Mouse (Mus musculus) layer of hippocampus, postnatal 14 days (tissue): ENCODE measurements at regions not wholly inside any gene's neighbourhood (a gene's known extent, or its start where the extent isn't known, plus 50 kb on each side); places are given as distances from the start of the nearest gene placed in this dataset.

ENCODE experiments used
- DNase-seq, 2 experiments: peaks; one replicate each; pipeline ENCODE4 v3.0.0; 2021 to 2022; ENCODE audit warnings: low spot score in 2 of 2, mixed read lengths in 1 of 2

DNA sequence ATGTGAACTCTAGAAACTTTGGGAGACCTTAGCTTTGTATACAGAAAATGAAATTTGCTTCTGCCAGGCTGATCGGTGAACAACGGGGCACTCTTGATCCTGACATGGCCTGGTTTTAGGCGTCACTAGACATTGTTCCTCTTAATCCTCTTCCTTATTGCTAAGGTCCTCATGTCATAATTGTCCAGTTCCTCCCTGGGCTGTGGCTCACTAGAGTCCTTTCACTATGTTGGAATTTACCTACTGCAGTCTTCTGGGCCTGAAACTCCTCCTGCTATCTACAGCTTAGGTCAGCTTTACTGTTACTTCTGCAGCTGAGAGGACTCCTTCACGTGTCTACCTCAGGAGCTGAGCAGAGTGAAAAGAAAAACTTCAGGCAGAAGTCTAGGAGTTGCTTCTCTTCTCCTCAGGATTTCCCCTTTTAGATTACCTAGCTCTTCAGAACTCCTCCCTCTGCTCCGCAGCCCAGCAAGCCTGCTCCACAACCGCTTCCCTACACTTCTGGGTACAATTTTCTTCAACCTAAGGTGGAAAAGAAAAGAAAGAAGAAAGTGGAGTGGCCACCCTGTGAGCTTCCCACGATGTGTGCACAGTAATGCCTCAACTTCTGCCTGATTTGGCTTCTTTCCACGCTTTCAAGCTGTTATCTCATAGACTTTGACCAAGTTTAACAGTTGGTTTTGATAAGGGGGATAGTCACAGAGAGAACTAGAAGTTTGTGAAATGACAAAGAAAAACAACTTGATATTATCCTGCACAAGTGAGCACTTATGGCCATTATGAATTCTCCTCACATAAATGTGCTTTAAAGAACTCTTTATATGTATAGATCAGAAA lies 114.4 kb upstream of the Bcl6 start:
- DNase-seq = peak in 1 of 2 experiments; percentile 37

DNA sequence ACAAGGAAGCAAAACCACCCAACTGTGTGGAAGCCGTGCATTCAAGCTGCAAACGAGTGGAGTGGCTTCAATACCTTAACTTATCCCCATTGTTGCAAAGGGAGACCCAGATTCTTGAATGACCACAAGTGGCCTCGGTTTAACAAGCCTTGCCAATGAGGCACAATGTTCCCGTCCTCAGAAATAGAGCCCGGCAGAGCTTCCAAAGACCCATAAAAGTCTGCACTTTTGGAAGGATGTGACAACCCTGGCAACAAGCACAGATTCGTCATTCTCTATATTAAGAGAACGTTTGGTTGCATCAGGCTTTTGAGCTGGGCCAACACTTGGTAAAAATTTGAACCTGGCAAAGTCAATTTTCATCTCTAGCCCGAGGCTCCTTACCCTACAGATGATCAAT lies 108.9 kb upstream of the Bcl6 start:
- no peak for DNase-seq

DNA sequence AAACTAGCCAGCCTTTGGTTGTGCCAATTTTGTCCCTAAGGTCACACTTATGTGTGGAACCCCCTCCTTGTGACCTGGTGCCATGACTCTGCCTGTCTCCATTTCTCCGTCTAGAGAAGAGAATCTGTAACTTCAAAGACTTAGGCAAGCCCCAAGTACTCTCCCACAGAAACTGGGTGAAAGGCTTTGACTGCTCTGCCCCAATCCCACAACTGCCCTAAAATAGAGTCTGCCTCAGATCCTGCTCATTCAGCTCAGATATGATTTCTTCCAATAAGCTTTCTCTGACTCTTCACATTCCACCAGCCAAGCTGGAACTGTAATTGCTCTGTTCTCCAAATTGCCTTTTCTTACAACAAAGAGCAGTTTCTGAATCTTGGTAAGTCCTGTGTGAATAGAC lies 107.4 kb upstream of the Bcl6 start:
- DNase-seq = no peak

DNA sequence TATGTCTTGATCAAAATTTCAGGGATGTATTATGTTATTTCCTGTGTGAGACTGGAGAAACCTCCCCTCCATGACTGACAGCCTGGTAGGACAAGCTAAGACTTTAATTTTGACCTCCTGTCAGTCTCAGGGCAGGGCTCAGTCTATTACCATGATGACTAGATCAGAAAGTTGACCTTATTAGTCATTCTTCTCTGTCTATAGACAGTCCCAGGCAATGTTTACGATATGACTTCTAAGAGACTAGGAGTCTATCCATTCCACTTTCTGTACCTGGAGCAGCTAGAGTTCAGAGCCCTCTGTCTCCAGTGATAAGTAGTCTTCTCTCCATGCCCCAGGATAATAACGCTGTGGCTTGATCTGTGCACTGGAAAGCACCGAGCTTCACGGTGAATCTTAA lies 107.0 kb upstream of the Bcl6 start:
- DNase-seq = no peak

DNA sequence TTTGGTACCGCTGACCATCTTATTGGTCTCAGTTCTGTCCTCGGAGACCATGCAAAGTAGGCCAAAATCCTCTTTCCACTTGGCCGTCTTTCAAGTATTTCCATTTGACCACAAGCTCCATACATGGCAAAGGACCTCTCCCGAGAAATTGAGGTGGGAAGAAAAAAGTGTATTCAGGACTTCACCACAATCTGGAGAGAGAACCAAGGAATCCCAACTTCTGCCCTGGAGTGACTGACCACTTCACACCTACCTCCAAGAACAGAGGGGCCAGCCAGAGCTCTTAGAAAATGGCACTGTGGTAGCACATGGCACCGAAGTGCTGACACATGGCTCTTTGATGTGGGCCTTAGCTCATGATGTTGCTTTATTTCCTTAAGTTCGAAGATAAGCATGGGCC lies 105.9 kb upstream of the Bcl6 start:
- DNase-seq = no peak

DNA sequence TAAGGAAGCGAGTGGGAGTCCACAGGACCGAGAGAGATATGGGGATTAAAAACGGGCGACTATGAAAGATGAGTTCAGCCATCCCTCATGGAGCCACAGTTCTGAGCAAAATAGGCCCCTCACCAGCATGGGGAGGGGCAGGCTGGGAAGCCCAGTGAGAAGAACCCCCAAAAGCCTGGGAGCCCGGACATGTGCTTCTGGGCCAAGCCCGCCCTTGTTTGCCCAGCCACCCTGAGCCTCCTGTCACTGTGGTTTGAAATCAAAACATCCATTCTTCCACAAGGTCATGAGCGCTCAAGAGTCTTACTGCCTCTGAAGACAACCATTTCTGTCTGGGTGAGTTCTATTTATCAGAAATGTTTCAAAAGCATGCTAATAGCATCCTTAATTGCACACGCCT lies 105.0 kb upstream of the Bcl6 start:
- DNase-seq = no peak

DNA sequence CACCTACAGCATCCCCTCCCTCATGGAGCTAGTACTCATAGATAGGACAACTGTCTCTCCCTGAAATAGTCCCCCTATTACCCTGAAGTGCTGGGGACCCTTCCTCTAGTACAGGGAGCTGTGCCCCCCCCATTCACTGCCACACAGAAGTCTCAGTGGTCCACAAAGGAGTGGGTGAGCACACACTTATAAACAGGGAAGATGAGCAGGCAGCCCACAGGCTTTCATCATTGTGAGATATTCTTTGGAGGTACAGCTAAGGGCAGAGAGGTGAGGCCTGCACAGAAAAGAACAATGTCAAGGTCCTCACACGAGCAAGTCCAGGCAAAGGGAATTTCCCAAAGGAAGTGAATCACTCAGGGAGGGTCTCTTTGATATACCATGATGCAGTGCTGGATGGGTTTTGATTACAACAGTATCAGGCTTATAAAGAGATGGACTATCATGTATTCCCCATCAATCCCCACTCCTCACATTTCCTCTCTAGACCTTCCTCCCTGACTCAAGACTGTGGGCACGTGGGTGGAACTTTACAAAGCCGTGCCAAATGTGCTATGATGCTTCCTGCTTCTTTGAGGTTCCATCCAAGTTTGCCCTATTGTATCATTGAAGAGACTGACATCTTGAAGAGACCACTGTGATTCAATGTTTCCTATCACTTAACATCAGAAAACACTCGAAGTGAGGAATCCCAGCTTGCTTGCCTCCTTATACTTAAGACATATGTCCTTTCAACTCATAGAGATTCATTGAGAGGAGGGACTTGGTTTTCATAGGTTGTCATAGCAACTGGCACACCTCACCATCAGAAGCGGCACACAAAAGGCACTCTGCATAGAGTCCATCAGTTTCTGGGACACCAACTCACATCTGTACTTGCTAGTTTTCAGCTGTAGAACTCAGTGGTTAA lies 104.2 kb upstream of the Bcl6 start:
- DNase-seq = no peak

DNA sequence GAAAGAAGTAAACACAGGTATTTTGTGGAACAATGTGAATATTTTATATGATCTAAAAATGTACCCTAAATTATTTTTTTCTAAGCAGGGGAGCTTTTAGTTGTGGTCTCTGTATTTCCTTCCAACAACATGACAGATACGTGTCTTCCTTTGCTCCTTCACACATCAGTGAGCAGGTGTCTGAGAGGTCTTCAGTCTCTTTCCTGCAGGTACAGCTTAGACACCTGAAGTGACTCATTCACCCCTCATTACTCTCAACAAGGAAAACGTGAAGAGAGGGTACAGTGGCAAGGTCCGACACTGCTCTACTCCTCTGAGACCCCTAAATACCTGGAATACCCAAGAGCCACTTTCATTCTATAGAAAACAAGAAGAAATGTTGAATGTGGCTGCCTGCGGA lies 103.5 kb upstream of the Bcl6 start:
- DNase-seq = no peak

DNA sequence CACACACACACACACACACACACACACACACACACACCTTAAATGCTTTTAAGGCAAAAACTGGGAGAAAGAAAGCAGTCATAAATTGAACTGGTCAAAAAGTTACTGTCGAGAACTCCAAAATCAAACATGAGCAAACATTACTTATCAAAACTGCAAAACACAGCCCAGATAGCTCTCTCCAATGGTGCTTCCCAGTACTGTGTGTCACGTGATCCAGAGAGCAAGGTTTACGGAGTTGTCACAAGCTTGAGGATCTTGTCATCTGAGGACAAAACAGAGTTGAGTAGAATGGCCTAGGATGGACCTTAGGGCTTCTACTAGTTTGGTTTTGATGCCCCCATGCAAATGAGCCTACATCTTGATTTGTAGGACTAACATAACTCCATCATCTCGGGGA lies 102.3 kb upstream of the Bcl6 start:
- DNase-seq = no peak

DNA sequence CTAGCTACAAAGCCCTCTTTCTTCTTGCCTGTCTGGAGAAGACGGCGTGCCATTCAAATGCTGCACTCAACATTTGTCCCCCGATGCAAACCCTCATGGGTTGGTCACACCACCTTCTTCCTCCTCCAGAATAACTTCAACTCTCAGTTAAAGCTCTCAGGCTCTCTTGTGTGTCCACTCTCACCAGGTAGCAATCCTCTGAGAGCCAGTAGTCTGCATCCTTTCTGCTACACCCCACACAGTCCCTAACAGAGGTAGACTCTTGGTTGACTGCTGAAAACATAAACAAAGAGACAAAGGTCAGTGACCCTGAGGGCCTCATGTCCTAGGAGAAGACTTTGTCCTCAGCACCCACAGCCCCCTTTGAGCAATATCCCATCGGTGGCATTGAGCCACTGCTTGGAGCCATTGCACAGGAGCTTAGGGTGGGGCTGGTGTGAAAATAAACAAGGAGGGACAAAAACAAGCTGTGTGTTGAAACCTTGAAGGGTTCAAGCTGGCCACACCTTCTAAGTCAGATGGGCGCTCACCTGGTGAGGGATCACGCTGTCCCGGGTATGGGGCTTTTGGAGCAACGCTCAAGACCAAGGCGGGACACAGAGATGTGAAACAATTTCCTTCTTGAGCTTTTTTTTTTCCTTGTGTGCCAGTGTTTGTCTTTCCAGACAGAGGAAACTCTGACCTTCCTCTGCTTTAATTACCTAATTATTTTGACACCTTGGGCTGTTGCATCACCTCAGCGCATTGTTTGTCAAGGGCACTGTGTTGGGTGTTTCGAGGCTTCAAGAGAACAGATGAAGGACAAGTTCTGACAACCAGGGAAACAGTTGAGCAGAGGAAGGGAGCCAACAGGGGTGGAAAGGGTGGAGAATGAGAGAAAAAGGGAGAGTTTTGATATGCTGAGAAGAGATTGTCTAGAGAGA lies 101.4 kb upstream of the Bcl6 start:
- no peak for DNase-seq

DNA sequence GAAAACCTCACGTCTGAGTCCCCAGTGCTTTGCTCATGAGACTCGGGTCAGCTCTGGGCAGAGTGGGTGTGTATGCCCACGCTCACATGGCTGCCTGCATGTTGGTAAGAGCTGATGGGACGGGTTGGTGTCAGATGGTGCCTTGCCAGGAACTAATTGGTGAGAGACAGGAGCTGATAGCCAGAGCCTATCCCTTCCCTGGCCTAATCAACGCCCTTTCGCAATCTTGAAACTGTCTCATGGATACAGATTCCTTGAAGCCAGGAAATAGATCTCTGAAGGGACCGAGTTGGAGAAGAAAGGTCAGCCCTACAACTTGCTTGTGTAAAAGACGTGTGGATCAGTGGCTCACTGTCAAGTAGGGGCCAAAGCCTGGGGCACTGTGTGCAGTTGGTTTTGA lies 95.3 kb upstream of the Bcl6 start:
- no peak for DNase-seq

DNA sequence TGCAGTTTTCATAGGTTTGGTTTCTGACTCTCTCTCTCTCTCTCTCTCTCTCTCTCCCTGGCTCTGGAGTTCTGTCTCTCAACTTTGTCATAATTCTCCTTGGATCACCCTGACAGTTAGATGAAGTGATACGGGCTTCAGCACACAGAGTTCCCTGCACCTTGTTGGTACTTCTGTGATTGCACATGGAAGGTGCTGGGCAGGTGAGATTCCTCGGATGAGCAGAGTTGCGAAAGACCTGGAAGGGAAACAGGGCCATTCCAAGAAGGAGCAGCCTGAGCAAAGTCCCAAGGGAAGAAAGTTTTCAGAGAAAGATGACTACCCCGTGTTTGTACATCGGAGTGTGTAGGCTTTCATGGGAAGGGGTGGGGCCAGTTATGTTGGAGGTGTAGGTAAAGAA lies 91.8 kb upstream of the Bcl6 start:
- DNase-seq = no peak

DNA sequence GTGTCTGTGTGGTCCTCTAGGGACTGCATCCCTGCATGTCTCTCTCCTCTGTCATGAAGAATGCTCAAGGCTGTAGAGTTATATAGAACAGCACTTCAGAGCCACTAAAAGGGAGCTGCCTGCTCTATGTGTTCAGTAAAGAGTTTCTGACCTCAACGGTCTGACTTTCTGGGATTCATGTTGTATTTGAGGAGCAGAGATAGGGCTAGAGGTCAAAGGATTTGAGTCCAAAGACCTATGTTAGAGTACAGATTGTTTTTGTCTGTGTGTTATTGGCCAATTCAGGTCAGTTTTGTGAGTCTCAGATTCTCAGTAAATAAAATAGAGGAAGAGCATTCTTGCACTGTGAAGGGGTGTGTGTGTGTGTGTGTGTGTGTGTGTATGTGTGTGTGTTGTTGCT lies 90.0 kb upstream of the Bcl6 start:
- no peak for DNase-seq

DNA sequence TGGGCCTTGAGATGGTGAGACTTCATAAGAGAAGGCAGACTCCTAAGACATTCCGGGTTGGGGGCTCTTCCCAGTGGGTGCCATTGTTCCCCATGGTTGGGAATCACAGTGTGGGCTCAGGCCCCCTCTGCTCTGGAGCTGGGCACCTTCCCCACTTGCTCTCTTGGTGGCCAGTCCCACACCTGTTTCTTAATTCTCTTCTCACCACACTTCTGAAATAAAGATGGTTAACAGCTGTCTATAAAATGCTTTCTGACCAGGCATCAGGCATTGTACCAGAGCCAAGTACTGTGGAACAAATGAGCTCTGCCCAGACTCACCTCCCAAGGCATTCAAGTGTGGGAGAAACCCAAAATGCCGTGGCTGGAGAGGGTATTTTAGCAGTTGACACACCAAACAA lies 88.8 kb upstream of the Bcl6 start:
- no peak for DNase-seq

DNA sequence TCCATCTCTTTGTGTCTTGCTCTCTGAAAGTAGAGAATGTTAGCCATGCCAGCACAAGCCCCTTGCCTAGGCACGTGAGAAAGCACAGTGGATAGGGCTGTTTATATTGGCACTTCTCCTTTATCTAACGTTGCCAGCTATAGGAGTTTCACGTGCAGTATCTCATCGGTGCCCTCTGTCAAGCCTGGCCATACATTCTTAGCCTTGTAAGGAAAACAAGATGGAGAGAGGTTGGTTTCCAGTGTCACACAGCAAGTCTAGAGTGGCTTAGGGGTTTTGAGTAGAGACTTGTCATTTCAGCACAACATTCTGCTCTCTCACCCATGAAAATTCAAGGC lies 88.1 kb upstream of the Bcl6 start:
- no peak for DNase-seq

DNA sequence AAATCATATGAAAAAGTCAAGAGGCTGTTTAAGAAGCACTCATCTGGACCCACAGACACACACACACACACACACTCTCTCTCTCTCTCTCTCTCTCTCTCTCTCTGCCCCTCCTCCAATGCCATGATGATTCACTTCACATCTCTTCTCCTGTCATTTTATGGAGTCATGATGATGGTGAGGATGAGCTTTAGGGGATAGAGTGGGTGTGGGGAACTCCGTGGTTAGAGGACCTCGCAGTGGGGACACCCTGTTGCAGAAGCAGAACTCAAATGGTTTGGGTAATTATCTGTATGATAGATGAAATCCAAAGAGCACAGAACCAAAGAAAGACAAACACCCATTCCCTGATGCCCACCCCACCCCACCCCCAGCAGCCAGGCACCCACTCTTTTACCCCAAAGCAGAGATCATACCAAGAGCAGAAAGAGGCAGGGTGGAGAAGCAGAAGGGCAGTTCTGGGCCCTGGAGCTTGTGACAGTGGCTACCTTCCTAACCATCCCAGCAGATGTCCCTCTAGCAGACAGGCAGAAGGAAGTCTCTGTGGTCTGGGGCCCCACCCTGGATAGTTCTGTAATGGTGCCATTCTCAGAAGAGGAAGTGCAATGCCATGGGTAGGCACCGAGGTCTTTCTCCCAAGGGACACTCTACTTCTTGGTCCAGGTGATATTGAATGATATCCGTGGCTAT lies 87.6 kb upstream of the Bcl6 start:
- DNase-seq = no peak

DNA sequence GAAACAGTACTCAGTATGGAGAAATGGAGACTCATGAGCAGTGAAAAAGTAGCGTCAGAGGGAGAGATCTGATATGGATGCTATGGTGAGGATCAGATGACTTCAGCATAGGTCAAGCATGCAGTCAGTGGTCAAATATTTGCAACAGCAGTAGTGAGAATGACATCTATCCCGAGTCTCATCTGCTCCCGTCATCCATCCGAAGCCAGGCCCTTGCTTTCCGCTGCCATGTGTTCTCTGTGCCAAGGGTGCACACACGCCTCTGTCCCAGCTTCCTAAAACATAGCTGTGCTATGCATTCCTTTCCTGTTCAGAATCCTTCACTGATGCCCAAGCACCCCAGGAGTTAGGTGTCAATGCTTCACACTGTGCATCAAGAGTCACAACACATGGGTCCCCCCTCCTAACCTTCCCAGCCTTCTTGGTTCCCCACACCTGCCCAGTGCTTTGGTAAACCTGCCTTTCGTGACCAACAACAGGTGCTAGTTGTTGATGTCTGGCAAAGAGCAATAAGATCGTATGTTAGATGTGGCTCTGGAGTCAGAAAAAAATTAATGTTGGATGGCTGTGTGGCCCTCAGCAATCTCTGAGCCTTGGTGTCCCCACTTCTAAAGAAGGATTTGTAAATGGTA lies 85.1 kb upstream of the Bcl6 start:
- no peak for DNase-seq

DNA sequence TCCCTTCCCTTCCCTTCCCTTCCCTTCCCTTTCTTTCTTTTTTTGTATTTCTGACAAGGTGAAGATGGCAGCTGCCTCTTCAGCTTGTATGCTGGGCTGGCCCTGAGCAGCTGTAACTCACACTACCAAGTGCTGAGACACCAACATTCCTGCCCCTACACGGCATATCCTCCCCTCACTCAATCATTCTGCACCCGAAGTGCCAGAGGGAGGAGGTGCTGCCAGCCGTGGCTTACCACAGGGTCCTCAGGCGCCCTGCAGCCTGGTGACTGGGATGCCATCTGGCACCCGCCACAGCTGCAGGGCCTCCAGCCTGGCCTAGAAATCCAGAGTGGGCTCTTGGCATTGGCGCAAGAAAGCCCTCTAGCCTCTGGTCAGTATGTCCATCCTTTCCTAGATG lies 84.4 kb upstream of the Bcl6 start:
- DNase-seq = no peak

DNA sequence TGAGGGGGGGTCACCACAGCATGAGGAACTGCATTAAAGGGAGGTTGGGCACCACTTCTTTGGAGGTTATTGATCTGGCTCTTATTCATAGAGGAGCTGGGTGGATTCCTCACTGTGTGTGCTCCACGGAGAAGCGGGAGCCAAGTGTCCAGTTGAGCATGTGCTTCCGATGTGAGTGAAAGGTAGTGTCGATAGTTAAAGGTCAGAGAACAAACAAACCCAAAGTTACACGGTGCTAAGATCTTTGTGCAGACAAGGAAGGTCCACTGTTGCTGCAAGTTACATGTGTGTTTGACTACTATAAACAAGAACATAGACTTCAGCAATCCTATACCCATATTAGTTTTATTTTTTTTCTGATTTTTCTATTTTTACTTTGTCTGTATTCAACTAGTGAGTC lies 80.8 kb upstream of the Bcl6 start:
- DNase-seq = no peak

DNA sequence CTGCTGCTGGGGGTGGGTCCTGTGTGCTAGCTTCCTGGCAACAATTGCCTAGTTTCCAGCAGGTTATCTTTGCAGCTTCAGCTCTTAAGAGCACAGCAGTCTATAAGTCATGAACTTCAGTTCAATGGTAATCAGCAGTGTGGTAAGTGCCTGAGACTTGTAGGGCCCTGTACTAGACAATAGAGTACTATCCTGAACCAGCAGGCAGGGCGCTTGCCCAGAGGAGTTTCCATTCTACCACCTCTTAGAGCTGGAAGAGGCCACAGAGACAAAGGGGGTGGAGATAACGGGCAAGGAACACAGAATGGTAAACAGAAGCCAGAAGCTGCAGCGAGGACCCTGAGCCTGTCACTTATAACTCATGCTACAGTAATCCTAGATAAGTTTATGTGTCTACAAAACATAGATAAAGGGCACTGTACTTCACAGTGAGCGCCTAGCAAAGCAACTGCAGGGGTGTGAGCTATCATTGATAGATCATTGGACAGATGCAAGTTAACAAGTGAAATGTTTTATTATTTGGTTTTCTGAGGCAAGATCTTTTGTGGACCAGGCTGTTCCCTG lies 79.7 kb upstream of the Bcl6 start:
- no peak for DNase-seq
